Mouse (Mus musculus): ENCODE measurements around the gene Vamp5. TPM values are rescaled to one million over a fixed set of nuclear protein-coding genes. Genes with fewer than 3 reads are reported as not detected.

Vamp5 gene
- polyA plus RNA-seq, 1 experiment from 2014 or later = 13.7 TPM

DNA sequence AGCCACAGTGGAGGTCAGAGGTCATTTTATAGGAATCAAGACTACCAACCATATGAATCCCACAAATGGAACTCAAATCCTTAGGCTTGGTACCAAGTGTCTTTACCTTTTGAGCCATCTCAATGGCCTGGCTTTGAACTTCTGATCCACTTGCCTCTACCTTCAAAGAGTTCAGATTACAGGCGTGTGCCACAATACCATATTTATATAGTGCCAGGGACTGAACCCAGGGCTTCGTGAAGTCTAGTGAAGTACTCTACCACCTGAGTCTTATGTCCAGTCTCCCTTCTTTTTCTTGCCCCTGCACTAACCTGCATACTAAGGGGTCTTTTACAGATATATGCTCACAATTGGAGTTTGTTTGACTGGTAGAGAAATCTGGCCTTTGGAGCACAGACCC lies 6.3 kb upstream of the Vamp5 start:
- Histone ChIP-seq H3K27ac (ENCODE audit: low read depth, low read length) (no peak overlapping the region), H3K9me3 (ENCODE audit: control insufficient read depth, low read length) (no peaks in the 10 kb centered on the region), H3K9ac (ENCODE audit: low read depth, low read length) (no peak overlapping the region), H3K4me3 (ENCODE audit: low read depth, low read length) (no peak overlapping the region), H3K27me3 (ENCODE audit: control insufficient read depth, insufficient read depth, low read length) (peaks cover 7% of the 10 kb centered on the region; the same call in 1 of the 2 replicates), H3K4me2 (replicated peaks; ENCODE audit: low read depth, low read length) (no peak overlapping the region), H3K4me1 (replicated peaks; ENCODE audit: control insufficient read depth, insufficient read depth, low read length) (peaks cover 3% of the 10 kb centered on the region; the same call in 1 of the 2 replicates), H3K36me3 (ENCODE audit: control insufficient read depth, insufficient read depth, low read length) (no peaks in the 10 kb centered on the region)
- DNase-seq (ENCODE audit: low spot score) (no peak), ATAC-seq (ENCODE audit: low FRiP score) (no peak)
- WGBS = 95% methylated on average over 2 of the region's 2 CpGs

- Histone ChIP-seq H3K36me3 (ENCODE audit: control insufficient read depth, insufficient read depth, low read length) (no peaks in the 10 kb centered on the region), H3K4me2 (replicated peaks; ENCODE audit: low read depth, low read length) (no peak overlapping the region), H3K4me1 (replicated peaks; ENCODE audit: control insufficient read depth, insufficient read depth, low read length) (peaks cover under 1% of the 10 kb centered on the region; the same call in 1 of the 2 replicates), H3K9ac (ENCODE audit: low read depth, low read length) (no peak overlapping the region), H3K27me3 (ENCODE audit: control insufficient read depth, insufficient read depth, low read length) (peaks cover 5% of the 10 kb centered on the region), H3K27ac (ENCODE audit: low read depth, low read length) (no peak overlapping the region), H3K9me3 (ENCODE audit: control insufficient read depth, low read length) (no peaks in the 10 kb centered on the region), H3K4me3 (ENCODE audit: low read depth, low read length) (no peak overlapping the region)
- DNase-seq (ENCODE audit: low spot score) (no peak), ATAC-seq (ENCODE audit: low FRiP score) (no peak)
- WGBS = 87% methylated on average over 4 of the region's 4 CpGs
Observed at GRCm38 (mm10) chr6:72385258-72385657, 5.0 kb upstream of the Vamp5 start.

DNA sequence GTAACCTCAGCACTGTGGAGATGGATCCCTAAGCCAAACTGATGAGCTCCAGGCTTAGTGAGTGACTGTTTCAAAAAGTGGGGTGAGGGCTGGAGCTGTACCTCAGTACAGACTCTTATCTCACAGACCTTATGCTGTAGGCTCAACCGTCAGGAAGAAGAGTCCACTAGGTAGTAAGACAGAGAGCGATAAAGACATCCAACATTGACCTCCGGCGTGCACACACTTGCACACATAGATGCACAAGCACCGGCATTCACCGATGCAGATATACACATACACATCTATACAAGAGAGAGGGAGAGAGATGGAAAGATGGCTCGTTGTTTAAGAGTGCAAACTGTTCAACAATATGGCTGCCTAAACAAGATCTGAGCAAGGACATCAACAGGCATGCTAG lies 3.7 kb upstream of the Vamp5 start:
- Histone ChIP-seq H3K4me3 (ENCODE audit: low read depth, low read length) (no peak overlapping the region), H3K9me3 (ENCODE audit: control insufficient read depth, low read length) (no peaks in the 10 kb centered on the region), H3K36me3 (ENCODE audit: control insufficient read depth, insufficient read depth, low read length) (no peaks in the 10 kb centered on the region), H3K9ac (ENCODE audit: low read depth, low read length) (no peak overlapping the region), H3K27ac (ENCODE audit: low read depth, low read length) (no peak overlapping the region), H3K4me2 (replicated peaks; ENCODE audit: low read depth, low read length) (no peak overlapping the region), H3K27me3 (ENCODE audit: control insufficient read depth, insufficient read depth, low read length) (peaks cover 17% of the 10 kb centered on the region), H3K4me1 (replicated peaks; ENCODE audit: control insufficient read depth, insufficient read depth, low read length) (0 out of 2 replicates have a peak, but pooled peaks cover 2% of the 10 kb centered on the region)
- 95% methylated on average over 7 of the region's 7 CpGs for WGBS
- DNase-seq (ENCODE audit: low spot score) (no peak), ATAC-seq (ENCODE audit: low FRiP score) (no peak)

- Histone ChIP-seq H3K4me1 (replicated peaks; ENCODE audit: control insufficient read depth, insufficient read depth, low read length) (0 out of 2 replicates have a peak, but pooled peaks cover 2% of the 10 kb centered on the region), H3K4me3 (ENCODE audit: low read depth, low read length) (no peak overlapping the region), H3K9ac (ENCODE audit: low read depth, low read length) (no peak overlapping the region), H3K27ac (ENCODE audit: low read depth, low read length) (no peak overlapping the region), H3K27me3 (ENCODE audit: control insufficient read depth, insufficient read depth, low read length) (peaks cover 19% of the 10 kb centered on the region), H3K36me3 (ENCODE audit: control insufficient read depth, insufficient read depth, low read length) (no peaks in the 10 kb centered on the region), H3K4me2 (replicated peaks; ENCODE audit: low read depth, low read length) (no peak overlapping the region), H3K9me3 (ENCODE audit: control insufficient read depth, low read length) (no peaks in the 10 kb centered on the region)
- 84% methylated on average over 6 of the region's 6 CpGs for WGBS
- ATAC-seq (ENCODE audit: low FRiP score) (no peak), DNase-seq (ENCODE audit: low spot score) (no peak)
Observed at GRCm38 (mm10) chr6:72383142-72383820, 3.0 kb upstream of the Vamp5 start.

DNA sequence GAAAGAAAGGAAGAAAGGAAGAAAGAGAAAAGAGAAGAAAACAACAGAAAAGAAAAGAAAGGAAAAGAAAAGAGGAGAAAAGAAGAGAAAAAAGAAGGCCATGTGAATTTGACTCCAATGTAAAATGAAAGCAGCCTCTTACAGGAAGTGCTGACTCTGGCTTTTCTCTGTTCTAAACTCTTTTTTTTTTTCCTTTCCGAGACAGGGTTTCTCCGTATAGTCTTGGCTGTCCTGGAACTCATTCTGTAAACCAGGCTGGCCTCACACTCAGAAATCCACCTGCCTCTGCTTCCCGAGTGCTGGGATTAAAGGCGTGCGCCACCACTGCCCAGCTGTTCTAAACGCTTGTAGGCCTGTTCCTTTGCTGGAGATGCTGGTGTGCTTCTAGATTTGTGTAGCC lies 2.2 kb upstream of the Vamp5 start:
- no peak for ATAC-seq (ENCODE audit: low FRiP score)
- peaks cover 19% of the 10 kb centered on the region for H3K27me3 ChIP-seq (ENCODE audit: control insufficient read depth, insufficient read depth, low read length)
- WGBS = 89% methylated on average over 6 of the region's 6 CpGs

GRCm38 (mm10) chr6:72379377-72380130 lies 714 bp downstream of the Vamp5 start:
- no peaks in the 10 kb centered on the region for H3K36me3 ChIP-seq (ENCODE audit: control insufficient read depth, insufficient read depth, low read length)
- H3K4me1 ChIP-seq (replicated peaks; ENCODE audit: control insufficient read depth, insufficient read depth, low read length) = 0 out of 2 replicates have a peak, but pooled peaks cover 2% of the 10 kb centered on the region
- peaks cover 19% of the 10 kb centered on the region for H3K27me3 ChIP-seq (ENCODE audit: control insufficient read depth, insufficient read depth, low read length)
- peak overlapping the region; percentile 10; the same call in 1 of the 2 replicates for H3K27ac ChIP-seq (ENCODE audit: low read depth, low read length)
- H3K4me3 ChIP-seq (ENCODE audit: low read depth, low read length) = peak overlapping the region; percentile 41
- no peak; the same call in 1 of the 2 replicates for ATAC-seq (ENCODE audit: low FRiP score)
- H3K9ac ChIP-seq (ENCODE audit: low read depth, low read length) = peak overlapping the region; percentile 49; the same call in 1 of the 2 replicates
- no peak for DNase-seq (ENCODE audit: low spot score)
- H3K9me3 ChIP-seq (ENCODE audit: control insufficient read depth, low read length) = no peaks in the 10 kb centered on the region
- H3K4me2 ChIP-seq (replicated peaks; ENCODE audit: low read depth, low read length) = peak overlapping the region; percentile 58; the same call in 1 of the 2 replicates
- WGBS = 44% methylated on average over 7 of the region's 7 CpGs

More for the DNA sequence above, 2.2 kb upstream of the Vamp5 start:
- H3K4me2 ChIP-seq (replicated peaks; ENCODE audit: low read depth, low read length) = no peak overlapping the region
- no peaks in the 10 kb centered on the region for H3K9me3 ChIP-seq (ENCODE audit: control insufficient read depth, low read length)
- no peak overlapping the region for H3K27ac ChIP-seq (ENCODE audit: low read depth, low read length)
- no peak for DNase-seq (ENCODE audit: low spot score)
- H3K36me3 ChIP-seq (ENCODE audit: control insufficient read depth, insufficient read depth, low read length) = no peaks in the 10 kb centered on the region
- H3K9ac ChIP-seq (ENCODE audit: low read depth, low read length) = no peak overlapping the region
- H3K4me3 ChIP-seq (ENCODE audit: low read depth, low read length) = no peak overlapping the region
- 0 out of 2 replicates have a peak, but pooled peaks cover 2% of the 10 kb centered on the region for H3K4me1 ChIP-seq (replicated peaks; ENCODE audit: control insufficient read depth, insufficient read depth, low read length)

- H3K27ac ChIP-seq (ENCODE audit: low read depth, low read length) = no peak overlapping the region
- no peak overlapping the region for H3K9ac ChIP-seq (ENCODE audit: low read depth, low read length)
- no peaks in the 10 kb centered on the region for H3K9me3 ChIP-seq (ENCODE audit: control insufficient read depth, low read length)
- DNase-seq (ENCODE audit: low spot score) = no peak
- 89% methylated on average over 8 of the region's 8 CpGs for WGBS
- H3K36me3 ChIP-seq (ENCODE audit: control insufficient read depth, insufficient read depth, low read length) = no peaks in the 10 kb centered on the region
- H3K27me3 ChIP-seq (ENCODE audit: control insufficient read depth, insufficient read depth, low read length) = peaks cover 19% of the 10 kb centered on the region
- H3K4me3 ChIP-seq (ENCODE audit: low read depth, low read length) = no peak overlapping the region
- H3K4me1 ChIP-seq (replicated peaks; ENCODE audit: control insufficient read depth, insufficient read depth, low read length) = 0 out of 2 replicates have a peak, but pooled peaks cover 2% of the 10 kb centered on the region
- no peak overlapping the region for H3K4me2 ChIP-seq (replicated peaks; ENCODE audit: low read depth, low read length)
- no peak for ATAC-seq (ENCODE audit: low FRiP score)
Observed at GRCm38 (mm10) chr6:72378510-72379234, 1.6 kb downstream of the Vamp5 start.

- ATAC-seq (ENCODE audit: low FRiP score) (no peak), DNase-seq (ENCODE audit: low spot score) (no peak)
- no peaks in the 10 kb centered on the region for H3K9me3 ChIP-seq (ENCODE audit: control insufficient read depth, low read length)
- H3K9ac ChIP-seq (ENCODE audit: low read depth, low read length) = no peak overlapping the region
- H3K27ac ChIP-seq (ENCODE audit: low read depth, low read length) = no peak overlapping the region
- H3K4me2 ChIP-seq (replicated peaks; ENCODE audit: low read depth, low read length) = no peak overlapping the region
- no peak overlapping the region for H3K4me3 ChIP-seq (ENCODE audit: low read depth, low read length)
- no peaks in the 10 kb centered on the region for H3K36me3 ChIP-seq (ENCODE audit: control insufficient read depth, insufficient read depth, low read length)
- H3K27me3 ChIP-seq (ENCODE audit: control insufficient read depth, insufficient read depth, low read length) = peaks cover 12% of the 10 kb centered on the region
- H3K4me1 ChIP-seq (replicated peaks; ENCODE audit: control insufficient read depth, insufficient read depth, low read length) = 0 out of 2 replicates have a peak, but pooled peaks cover 2% of the 10 kb centered on the region
- 86% methylated on average over 15 of the region's 15 CpGs for WGBS
Observed at GRCm38 (mm10) chr6:72374820-72375563, 5.3 kb downstream of the Vamp5 start.

Measured in hindbrain, embryonic 11.5 days (tissue).